Mouse (Mus musculus): ENCODE results near the gene Gm5580. TPM values are rescaled to one million over a fixed set of nuclear protein-coding genes. Genes with fewer than 3 reads are reported as not detected.
"Not testable (repeated sequence)": the region's sequence is repeated elsewhere in the genome, so short reads cannot be mapped to it uniquely, and the experiment has no call there.

The Gm5580 gene
- 0.33 TPM in 2 replicates for polyA plus RNA-seq (2016; fragmentation: Nextera tagmentation; extraction: Ambion mirVana)

- not testable (repeated sequence) for H3K27me3 ChIP-seq (replicated peaks); H3K36me3 ChIP-seq; ATAC-seq (ENCODE audit: insufficient number of reproducible peaks, low FRiP score); H3K4me3 ChIP-seq; H3K4me2 ChIP-seq; H3K27ac ChIP-seq (ENCODE audit: poor library complexity, severe bottlenecking); H3K9me3 ChIP-seq (replicated peaks); H3K9ac ChIP-seq; H3K4me1 ChIP-seq (replicated peaks)
- WGBS, result 89% methylated on average over 11 of the region's 11 CpGs
Observed at GRCm38 (mm10) chr6:116550841-116551240, at the start of gene Gm5580. Gene Gm5580, plus strand, starts transcription at chr6:116551141.

- not testable (repeated sequence) for H3K36me3 ChIP-seq; H3K27ac ChIP-seq (ENCODE audit: poor library complexity, severe bottlenecking); H3K9ac ChIP-seq; H3K4me1 ChIP-seq (replicated peaks); H3K27me3 ChIP-seq (replicated peaks); H3K4me3 ChIP-seq; ATAC-seq (ENCODE audit: insufficient number of reproducible peaks, low FRiP score); H3K4me2 ChIP-seq
- peaks cover 31% of the 10 kb centered on the region for H3K9me3 ChIP-seq (replicated peaks)
- WGBS, result 81% methylated on average over 20 of the region's 20 CpGs
Observed at GRCm38 (mm10) chr6:116506302-116507003, 44.5 kb upstream of the Gm5580 start, which contains the start of gene Olfr212. Gene Olfr212, plus strand, starts transcription at chr6:116506516.

- no peak overlapping the region for H3K4me3 ChIP-seq
- no peaks in the 10 kb centered on the region for H3K9me3 ChIP-seq (replicated peaks)
- no peak for ATAC-seq (ENCODE audit: insufficient number of reproducible peaks, low FRiP score)
- no peak overlapping the region for H3K9ac ChIP-seq
- H3K27me3 ChIP-seq (replicated peaks), result no peaks in the 10 kb centered on the region
- no peaks in the 10 kb centered on the region for H3K36me3 ChIP-seq
- no peaks in the 10 kb centered on the region for H3K4me1 ChIP-seq (replicated peaks)
- H3K27ac ChIP-seq (ENCODE audit: poor library complexity, severe bottlenecking), result no peak overlapping the region
- no peak overlapping the region for H3K4me2 ChIP-seq
Observed at GRCm38 (mm10) chr6:116514832-116515231, 36.1 kb upstream of the Gm5580 start.

- no peaks in the 10 kb centered on the region for H3K36me3 ChIP-seq
- H3K9ac ChIP-seq, result no peak within 1 kb of the TSS
- H3K4me2 ChIP-seq, result no peak within 1 kb of the TSS
- H3K27me3 ChIP-seq (replicated peaks), result 0 out of 2 replicates have a peak, but pooled peaks cover 4% of the 10 kb centered on the region
- H3K9me3 ChIP-seq (replicated peaks), result no peaks in the 10 kb centered on the region
- no peak within 1 kb of the TSS for H3K27ac ChIP-seq (ENCODE audit: poor library complexity, severe bottlenecking)
- WGBS, result 67% methylated on average over 1 of the region's 1 CpGs
- H3K4me1 ChIP-seq (replicated peaks), result no peaks in the 10 kb centered on the region
- no peak within 1 kb of the TSS for H3K4me3 ChIP-seq
- ATAC-seq (ENCODE audit: insufficient number of reproducible peaks, low FRiP score), result no peak
Observed at GRCm38 (mm10) chr6:116538156-116538555, 12.8 kb upstream of the Gm5580 start, which contains the start of gene Olfr213. Gene Olfr213, plus strand, starts transcription at chr6:116538456.

GRCm38 (mm10) chr6:116542500-116542899 is 8.4 kb upstream of the Gm5580 start:
- Histone ChIP-seq H3K4me3 (no peak overlapping the region), H3K9me3 (replicated peaks) (no peaks in the 10 kb centered on the region), H3K27ac (ENCODE audit: poor library complexity, severe bottlenecking) (no peak overlapping the region), H3K9ac (no peak overlapping the region), H3K27me3 (replicated peaks) (0 out of 2 replicates have a peak, but pooled peaks cover 7% of the 10 kb centered on the region), H3K36me3 (no peaks in the 10 kb centered on the region), H3K4me1 (replicated peaks) (no peaks in the 10 kb centered on the region), H3K4me2 (no peak overlapping the region)
- 76% methylated on average over 2 of the region's 2 CpGs for WGBS
- ATAC-seq (ENCODE audit: insufficient number of reproducible peaks, low FRiP score), result no peak

- Histone ChIP-seq H3K27ac (ENCODE audit: poor library complexity, severe bottlenecking) (no peak within 1 kb of the TSS), H3K4me2 (no peak within 1 kb of the TSS), H3K4me1 (replicated peaks) (no peaks in the 10 kb centered on the region), H3K27me3 (replicated peaks) (0 out of 2 replicates have a peak, but pooled peaks cover 1% of the 10 kb centered on the region), H3K36me3 (no peaks in the 10 kb centered on the region), H3K9ac (no peak within 1 kb of the TSS), H3K4me3 (no peak within 1 kb of the TSS), H3K9me3 (replicated peaks) (no peaks in the 10 kb centered on the region)
- ATAC-seq (ENCODE audit: insufficient number of reproducible peaks, low FRiP score), result no peak
- WGBS, result 75% methylated on average over 1 of the region's 1 CpGs
Observed at GRCm38 (mm10) chr6:116553935-116554334, 3.0 kb downstream of the Gm5580 start, which contains the start of gene Olfr214. Gene Olfr214, plus strand, starts transcription at chr6:116554235.

- H3K4me2 ChIP-seq, result no peak overlapping the region
- 67% methylated on average over 3 of the region's 3 CpGs for WGBS
Observed at GRCm38 (mm10) chr6:116554952-116555351, 4.0 kb downstream of the Gm5580 start.

GRCm38 (mm10) chr6:116569834-116570233 is 18.9 kb downstream of the Gm5580 start:
- ATAC-seq (ENCODE audit: insufficient number of reproducible peaks, low FRiP score), result no peak
- no peaks in the 10 kb centered on the region for H3K9me3 ChIP-seq (replicated peaks)
- no peaks in the 10 kb centered on the region for H3K36me3 ChIP-seq
- no peak overlapping the region for H3K4me2 ChIP-seq
- H3K9ac ChIP-seq, result no peak overlapping the region
- no peak overlapping the region for H3K4me3 ChIP-seq
- WGBS, result 30% methylated on average over 3 of the region's 3 CpGs
- 0 out of 2 replicates have a peak, but pooled peaks cover 6% of the 10 kb centered on the region for H3K27me3 ChIP-seq (replicated peaks)
- H3K27ac ChIP-seq (ENCODE audit: poor library complexity, severe bottlenecking), result no peak overlapping the region
- no peaks in the 10 kb centered on the region for H3K4me1 ChIP-seq (replicated peaks)

More at GRCm38 (mm10) chr6:116554952-116555351, 4.0 kb downstream of the Gm5580 start:
- H3K9ac ChIP-seq, result no peak overlapping the region
- H3K4me1 ChIP-seq (replicated peaks), result no peaks in the 10 kb centered on the region
- H3K36me3 ChIP-seq, result no peaks in the 10 kb centered on the region
- no peak for ATAC-seq (ENCODE audit: insufficient number of reproducible peaks, low FRiP score)
- H3K27me3 ChIP-seq (replicated peaks), result 0 out of 2 replicates have a peak, but pooled peaks cover 3% of the 10 kb centered on the region
- H3K9me3 ChIP-seq (replicated peaks), result no peaks in the 10 kb centered on the region
- H3K27ac ChIP-seq (ENCODE audit: poor library complexity, severe bottlenecking), result no peak overlapping the region
- no peak overlapping the region for H3K4me3 ChIP-seq

- Histone ChIP-seq H3K4me1 (replicated peaks) (no peaks in the 10 kb centered on the region), H3K27ac (ENCODE audit: poor library complexity, severe bottlenecking) (no peak within 1 kb of the TSS), H3K4me2 (no peak within 1 kb of the TSS), H3K4me3 (no peak within 1 kb of the TSS), H3K9ac (no peak within 1 kb of the TSS), H3K9me3 (replicated peaks) (no peaks in the 10 kb centered on the region), H3K27me3 (replicated peaks) (no peaks in the 10 kb centered on the region), H3K36me3 (no peaks in the 10 kb centered on the region)
- no peak for ATAC-seq (ENCODE audit: insufficient number of reproducible peaks, low FRiP score)
- WGBS, result 71% methylated on average over 4 of the region's 4 CpGs
Observed at GRCm38 (mm10) chr6:116584095-116584494, 33.2 kb downstream of the Gm5580 start, which contains the start of gene Olfr215. Gene Olfr215, minus strand, starts transcription at chr6:116584195.

- H3K36me3 ChIP-seq; H3K9ac ChIP-seq; H3K4me3 ChIP-seq; H3K27ac ChIP-seq (ENCODE audit: poor library complexity, severe bottlenecking); H3K4me1 ChIP-seq (replicated peaks); H3K9me3 ChIP-seq (replicated peaks); H3K27me3 ChIP-seq (replicated peaks); ATAC-seq (ENCODE audit: insufficient number of reproducible peaks, low FRiP score); H3K4me2 ChIP-seq: not testable (repeated sequence)
Observed at GRCm38 (mm10) chr6:116600969-116601368, 50.0 kb downstream of the Gm5580 start.

Data from heart, embryonic 12.5 days (tissue).